Mouse (Mus musculus) lung, embryonic 15.5 days (tissue): Measurements from ENCODE around the gene Ankrd31. TPM values are rescaled to one million over a fixed set of nuclear protein-coding genes. Genes with fewer than 3 reads are reported as not detected.
"Not testable (repeated sequence)": the region's sequence is repeated elsewhere in the genome, so short reads cannot be mapped to it uniquely, and the experiment has no call there.

Source experiments
- ATAC-seq: fragments of 200-750 bp; cut with Nextera tagmentation; 2 replicates; pipeline ENCODE4 v1.8.0; 2017; ENCODE audit warnings: moderate number of reproducible peaks, borderline replicate concordance; ENCODE audit not compliant: low FRiP score, low TSS enrichment; ENCODE audit errors: extremely low read depth
- H3K27ac ChIP-seq: fragments of 300-500 bp; sonication (generic); 2 replicates; pipeline ENCODE4 v1.5.1; 2015; ENCODE audit warnings: moderate library complexity, mild to moderate bottlenecking, inconsistent platforms
- H3K27me3 ChIP-seq: fragments of 300-500 bp; sonication (generic); 2 replicates; pipeline ENCODE4 v1.6.1; 2015; ENCODE audit warnings: inconsistent platforms
- H3K36me3 ChIP-seq: fragments of 300-500 bp; sonication (generic); 2 replicates; pipeline ENCODE4 v1.6.1; 2015; ENCODE audit warnings: inconsistent platforms
- H3K4me1 ChIP-seq: fragments of 300-500 bp; sonication (generic); 2 replicates; pipeline ENCODE4 v1.6.1; 2015; ENCODE audit warnings: inconsistent platforms
- H3K4me2 ChIP-seq: fragments of 300-500 bp; sonication (generic); 2 replicates; pipeline ENCODE4 v1.6.1; 2015; ENCODE audit warnings: inconsistent platforms, mild to moderate bottlenecking, moderate library complexity
- H3K4me3 ChIP-seq: fragments of 300-500 bp; sonication (generic); 2 replicates; pipeline ENCODE4 v1.5.1; 2015; ENCODE audit warnings: mild to moderate bottlenecking, inconsistent platforms
- H3K9ac ChIP-seq: fragments of 300-500 bp; sonication (generic); 2 replicates; pipeline ENCODE4 v1.6.1; 2015; ENCODE audit warnings: inconsistent platforms
- H3K9me3 ChIP-seq: fragments of 300-500 bp; sonication (generic); 2 replicates; pipeline ENCODE4 v1.6.1; 2016; ENCODE audit warnings: inconsistent platforms
- WGBS: fragments of 180-500 bp; shearing (Covaris S2); methylation state at CpG from one replicate; pipeline ENCODE4 v1.1.7; 2015; 5-methylcytosine and 5-hydroxymethylcytosine counted together
- polyA plus RNA-seq: library from polyadenylated mRNA; unstranded; fragments of >200 nt; fragmentation: Nextera tagmentation; extraction: Ambion mirVana; gene quantifications from 2 replicates; pipeline ENCODE4 v1.2.1, GENCODE M21; 2015

Gene Ankrd31
- polyA plus RNA-seq, 1 experiment from 2014 or later = not detected

DNA sequence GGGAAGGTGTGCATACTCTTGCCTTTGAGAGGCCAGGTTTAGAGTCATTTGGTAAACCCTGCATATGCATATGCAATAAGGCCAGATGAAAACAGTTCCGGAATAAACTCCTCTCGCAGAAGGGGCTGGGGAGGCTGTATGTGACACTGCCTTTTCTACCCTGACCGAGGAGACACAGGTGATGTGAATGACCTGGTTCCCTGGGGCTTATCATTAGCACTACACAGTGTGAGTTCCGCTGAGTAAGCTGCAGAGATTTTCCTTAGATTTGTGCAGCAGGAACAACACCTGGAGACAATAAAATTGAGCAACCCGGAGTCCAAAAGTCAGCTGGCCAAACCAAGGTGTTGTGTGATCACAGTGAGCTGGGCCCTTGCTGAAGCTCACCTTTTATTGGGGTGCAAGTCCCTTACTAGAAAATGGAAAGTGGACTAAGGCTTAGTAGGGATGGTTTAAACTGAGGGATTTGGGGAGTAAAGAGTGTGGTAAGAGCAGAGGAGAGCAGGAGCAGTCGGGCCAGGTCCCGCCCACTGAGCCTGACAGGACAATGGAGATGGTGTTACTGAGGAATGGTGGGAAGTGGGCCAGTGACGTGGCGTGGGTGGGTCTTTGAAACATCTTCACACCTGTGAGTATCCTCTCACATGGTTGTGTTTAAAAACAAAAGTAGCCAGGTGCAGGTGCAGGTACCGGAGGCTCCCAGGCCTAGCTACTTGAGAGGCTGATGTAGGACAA lies 178.1 kb downstream of the Ankrd31 start:
- peaks cover 7% of the 10 kb centered on the region; the same call in 1 of the 2 replicates for H3K4me1 ChIP-seq
- ATAC-seq = no peak
- H3K4me2 ChIP-seq = peak overlapping the region; percentile 97; the same call in 1 of the 2 replicates
- no peak overlapping the region for H3K27ac ChIP-seq
- H3K9ac ChIP-seq = no peak overlapping the region
- no peaks in the 10 kb centered on the region for H3K9me3 ChIP-seq
- no peak overlapping the region for H3K4me3 ChIP-seq
- no peaks in the 10 kb centered on the region for H3K36me3 ChIP-seq
- WGBS = 44% methylated on average over 10 of the region's 10 CpGs
- peaks cover 24% of the 10 kb centered on the region for H3K27me3 ChIP-seq

- 94% methylated on average over 1 of the region's 1 CpGs for WGBS
- no peak overlapping the region for H3K4me2 ChIP-seq
- ATAC-seq = no peak
- H3K36me3 ChIP-seq = no peaks in the 10 kb centered on the region
- no peaks in the 10 kb centered on the region for H3K9me3 ChIP-seq
- H3K4me1 ChIP-seq = peaks cover 7% of the 10 kb centered on the region; the same call in 1 of the 2 replicates
- H3K9ac ChIP-seq = no peak overlapping the region
- no peak overlapping the region for H3K4me3 ChIP-seq
- H3K27me3 ChIP-seq = peaks cover 24% of the 10 kb centered on the region
- no peak overlapping the region for H3K27ac ChIP-seq
Observed at GRCm38 (mm10) chr13:96927781-96928180, 179.7 kb downstream of the Ankrd31 start.

DNA sequence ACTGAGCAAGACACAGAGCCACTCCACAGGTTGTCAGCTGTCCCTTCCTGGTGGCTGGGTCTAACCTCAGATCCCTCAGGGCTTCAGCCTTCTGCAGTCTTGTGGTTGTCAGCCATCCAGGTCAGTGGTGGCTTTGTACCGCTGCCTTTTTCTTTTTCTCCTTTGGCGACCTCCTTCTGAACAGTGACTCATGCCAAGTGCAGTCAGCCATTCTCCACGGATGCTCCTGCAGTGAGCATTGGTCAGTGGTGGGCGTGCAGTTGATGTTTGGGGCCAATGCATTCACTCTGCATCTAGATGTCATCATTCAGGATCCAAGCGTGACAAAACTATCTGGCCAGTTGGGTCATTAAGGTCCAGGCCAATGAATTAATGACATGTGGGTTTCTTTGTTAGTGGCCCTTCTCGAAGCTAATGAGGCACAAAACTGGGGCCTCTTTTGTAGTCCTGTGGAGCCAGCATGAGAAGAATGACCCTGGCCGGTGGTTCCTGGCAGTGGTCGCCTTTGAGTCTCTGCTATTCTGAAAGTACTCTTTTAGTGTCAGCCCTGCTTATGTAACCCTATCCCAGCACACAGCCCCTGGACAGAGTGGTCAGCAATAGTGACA lies 180.5 kb downstream of the Ankrd31 start:
- Histone ChIP-seq H3K27ac (no peak overlapping the region), H3K9ac (no peak overlapping the region), H3K36me3 (no peaks in the 10 kb centered on the region), H3K4me1 (peaks cover 7% of the 10 kb centered on the region; the same call in 1 of the 2 replicates), H3K4me2 (no peak overlapping the region), H3K27me3 (peaks cover 24% of the 10 kb centered on the region), H3K4me3 (no peak overlapping the region), H3K9me3 (no peaks in the 10 kb centered on the region)
- 71% methylated on average over 8 of the region's 8 CpGs for WGBS
- no peak for ATAC-seq

GRCm38 (mm10) chr13:96932745-96933144 lies 184.7 kb downstream of the Ankrd31 start:
- no peak overlapping the region for H3K27ac ChIP-seq
- no peaks in the 10 kb centered on the region for H3K36me3 ChIP-seq
- H3K9me3 ChIP-seq = no peaks in the 10 kb centered on the region
- H3K4me2 ChIP-seq = no peak overlapping the region
- WGBS = 76% methylated on average over 5 of the region's 5 CpGs
- H3K4me1 ChIP-seq = no peaks in the 10 kb centered on the region
- no peaks in the 10 kb centered on the region for H3K27me3 ChIP-seq
- no peak overlapping the region for H3K4me3 ChIP-seq
- no peak overlapping the region for H3K9ac ChIP-seq
- no peak for ATAC-seq

DNA sequence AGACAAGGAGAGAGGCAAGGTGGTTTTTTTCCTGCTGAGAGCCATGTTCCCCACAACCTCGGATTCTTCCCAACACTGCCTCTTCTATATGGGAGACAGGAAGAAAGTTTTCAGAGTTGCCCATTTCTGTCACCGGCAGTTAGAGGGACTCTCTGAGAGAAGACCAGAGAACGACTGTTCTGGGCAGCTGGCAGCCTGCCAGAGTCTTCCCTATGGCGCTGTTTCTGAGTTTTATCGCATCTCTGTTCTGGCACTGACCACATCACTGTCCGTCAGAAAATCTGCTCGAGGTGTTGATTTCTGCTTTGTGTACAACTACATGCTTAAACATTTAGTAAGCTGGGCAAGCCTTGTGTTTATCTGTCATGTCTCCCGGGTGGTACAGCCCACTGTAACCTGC lies 185.3 kb downstream of the Ankrd31 start:
- Histone ChIP-seq H3K9ac (no peak overlapping the region), H3K4me3 (no peak overlapping the region), H3K4me2 (no peak overlapping the region), H3K27ac (no peak overlapping the region), H3K27me3 (no peaks in the 10 kb centered on the region), H3K36me3 (no peaks in the 10 kb centered on the region), H3K4me1 (no peaks in the 10 kb centered on the region), H3K9me3 (no peaks in the 10 kb centered on the region)
- no peak for ATAC-seq
- 32% methylated on average over 8 of the region's 8 CpGs for WGBS

DNA sequence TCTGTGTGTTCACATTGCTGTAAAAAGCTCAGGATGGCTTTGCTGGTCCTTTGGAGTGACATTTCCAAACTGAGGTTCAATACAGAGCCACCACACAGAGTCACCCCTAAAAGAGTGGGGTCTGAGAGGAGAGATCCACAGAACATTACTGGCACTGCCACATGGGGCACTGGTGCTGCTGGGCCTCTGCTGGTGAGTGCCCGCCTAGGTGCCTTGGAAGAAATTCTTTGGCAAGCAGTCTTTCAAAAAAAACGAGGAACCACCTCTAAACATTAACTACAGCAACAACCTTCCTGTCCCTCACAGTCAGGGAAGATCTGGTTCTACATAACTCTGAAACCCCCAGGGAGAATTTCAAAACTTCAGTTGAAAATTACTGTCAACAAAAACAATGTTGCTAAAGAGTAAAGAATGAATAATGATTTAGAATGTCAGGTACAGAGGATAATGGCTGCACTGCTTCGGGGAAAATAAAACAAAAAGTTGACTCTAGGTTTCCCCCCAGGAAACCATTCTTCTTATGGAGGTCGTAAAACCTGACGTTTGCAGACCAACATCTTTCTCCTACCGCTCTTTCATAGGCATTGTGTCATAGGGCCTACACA lies 188.2 kb downstream of the Ankrd31 start:
- Histone ChIP-seq H3K4me1 (no peaks in the 10 kb centered on the region), H3K27me3 (no peaks in the 10 kb centered on the region), H3K9me3 (no peaks in the 10 kb centered on the region), H3K4me2 (no peak overlapping the region), H3K36me3 (no peaks in the 10 kb centered on the region), H3K4me3 (no peak overlapping the region), H3K27ac (no peak overlapping the region), H3K9ac (no peak overlapping the region)
- no peak for ATAC-seq
- 58% methylated on average over 6 of the region's 6 CpGs for WGBS

DNA sequence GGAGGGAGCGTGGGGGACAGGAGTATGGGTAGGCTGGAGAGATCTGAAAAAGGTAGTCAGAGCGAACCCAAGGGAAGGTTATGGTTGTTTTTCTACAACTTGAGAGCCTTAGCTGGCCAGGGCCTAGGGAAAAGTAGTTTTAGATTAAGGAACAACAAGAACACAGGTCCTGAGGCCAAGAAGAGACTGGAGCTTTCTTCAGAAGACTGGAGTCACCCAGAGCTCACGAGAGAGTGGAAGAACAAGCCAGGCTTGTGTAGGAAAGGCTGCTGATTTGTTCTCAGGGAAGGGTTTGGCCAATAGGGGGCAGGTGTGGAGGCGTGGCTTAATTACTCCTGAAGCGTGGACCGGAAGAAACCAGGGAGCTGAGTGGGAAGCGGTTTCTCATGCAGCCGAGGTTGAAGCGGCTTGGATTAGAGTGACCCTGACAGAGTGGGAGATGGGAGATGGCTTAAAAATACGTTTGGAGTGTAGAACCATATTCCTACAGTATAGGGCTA lies 189.0 kb downstream of the Ankrd31 start:
- H3K27ac ChIP-seq = no peak overlapping the region
- H3K9ac ChIP-seq = no peak overlapping the region
- WGBS = 65% methylated on average over 10 of the region's 10 CpGs
- no peaks in the 10 kb centered on the region for H3K27me3 ChIP-seq
- no peaks in the 10 kb centered on the region for H3K36me3 ChIP-seq
- no peak overlapping the region for H3K4me3 ChIP-seq
- no peaks in the 10 kb centered on the region for H3K4me1 ChIP-seq
- no peak for ATAC-seq
- H3K9me3 ChIP-seq = no peaks in the 10 kb centered on the region
- H3K4me2 ChIP-seq = no peak overlapping the region

- Histone ChIP-seq H3K4me2 (no peak overlapping the region), H3K36me3 (no peaks in the 10 kb centered on the region), H3K27me3 (no peaks in the 10 kb centered on the region), H3K4me1 (peaks cover 8% of the 10 kb centered on the region), H3K4me3 (no peak overlapping the region), H3K9ac (no peak overlapping the region), H3K9me3 (no peaks in the 10 kb centered on the region), H3K27ac (no peak overlapping the region)
- ATAC-seq = no peak
- WGBS = 62% methylated on average over 10 of the region's 10 CpGs
Observed at GRCm38 (mm10) chr13:96939680-96940079, 191.6 kb downstream of the Ankrd31 start.

DNA sequence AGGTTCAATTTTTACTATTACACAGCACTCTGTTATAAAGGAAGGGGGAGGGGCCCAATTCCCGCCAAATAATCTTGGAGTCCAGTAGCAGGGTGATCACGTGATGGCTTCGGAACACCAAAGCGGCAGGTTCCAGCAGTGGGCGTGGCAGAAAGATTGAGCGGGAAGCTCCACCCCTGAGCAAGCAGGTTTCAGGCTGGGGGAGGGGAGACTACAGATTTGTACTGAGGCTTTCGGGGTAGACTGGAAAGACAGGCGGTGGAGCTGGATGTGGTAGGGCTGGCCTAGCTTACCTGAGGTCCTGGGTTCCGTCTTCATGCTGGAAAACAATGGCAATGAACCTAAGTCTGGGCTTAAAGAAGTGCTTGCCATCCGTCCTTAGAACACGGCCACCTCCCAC lies 193.4 kb downstream of the Ankrd31 start:
- not testable (repeated sequence) for H3K9ac ChIP-seq, H3K36me3 ChIP-seq, H3K4me2 ChIP-seq, ATAC-seq, H3K27ac ChIP-seq, H3K4me1 ChIP-seq, H3K27me3 ChIP-seq, H3K4me3 ChIP-seq, H3K9me3 ChIP-seq
- 84% methylated on average over 11 of the region's 11 CpGs for WGBS

DNA sequence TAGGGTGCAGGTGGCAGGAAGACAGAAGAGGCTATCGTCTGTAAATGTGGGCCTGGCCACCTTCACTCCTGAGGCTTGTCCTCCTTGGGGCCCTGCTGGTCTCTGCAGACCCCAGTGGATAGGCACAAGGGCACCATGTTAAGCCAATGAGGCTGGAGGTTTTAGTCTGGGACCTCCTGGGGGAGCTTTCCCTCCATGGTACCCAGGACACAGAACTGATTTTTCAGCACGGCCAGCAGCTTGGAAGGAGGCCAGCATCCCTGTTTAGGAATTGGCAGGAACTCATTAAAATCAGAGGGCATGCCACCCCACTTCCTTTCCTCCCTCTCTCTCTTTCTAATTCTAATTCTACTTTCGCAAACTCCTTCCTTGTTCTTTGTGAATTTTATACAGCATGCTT lies 195.5 kb downstream of the Ankrd31 start:
- Histone ChIP-seq H3K9ac (no peak overlapping the region), H3K4me3 (no peak overlapping the region), H3K9me3 (no peaks in the 10 kb centered on the region), H3K4me2 (no peak overlapping the region), H3K4me1 (peaks cover 8% of the 10 kb centered on the region), H3K27me3 (no peaks in the 10 kb centered on the region), H3K27ac (no peak overlapping the region), H3K36me3 (no peaks in the 10 kb centered on the region)
- ATAC-seq = no peak
- WGBS = 27% methylated on average over 3 of the region's 3 CpGs

DNA sequence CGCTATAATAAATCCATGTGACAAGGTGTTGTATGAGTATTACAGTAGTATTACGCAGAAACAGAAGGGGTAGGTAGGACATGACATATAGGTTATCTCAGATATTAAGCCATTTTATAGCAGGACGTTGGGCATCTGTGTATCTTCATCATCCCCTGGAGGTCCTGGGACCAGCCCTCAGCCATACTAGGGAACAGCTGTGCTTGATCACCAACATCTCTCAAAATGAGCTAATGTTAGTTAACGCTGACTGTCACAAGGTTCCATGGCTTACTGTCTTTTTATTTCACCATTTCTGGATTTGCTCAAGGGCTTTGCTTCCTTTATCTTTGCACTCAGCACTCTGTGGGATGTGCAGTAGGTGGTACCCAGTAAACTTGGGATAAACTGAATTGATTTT lies 197.7 kb downstream of the Ankrd31 start:
- H3K4me3 ChIP-seq = no peak overlapping the region
- H3K36me3 ChIP-seq = no peaks in the 10 kb centered on the region
- H3K9ac ChIP-seq = no peak overlapping the region
- H3K9me3 ChIP-seq = no peaks in the 10 kb centered on the region
- peaks cover 8% of the 10 kb centered on the region for H3K4me1 ChIP-seq
- ATAC-seq = no peak; the same call in 1 of the 2 replicates
- H3K27ac ChIP-seq = no peak overlapping the region
- 67% methylated on average over 4 of the region's 4 CpGs for WGBS
- H3K27me3 ChIP-seq = no peaks in the 10 kb centered on the region
- no peak overlapping the region for H3K4me2 ChIP-seq

DNA sequence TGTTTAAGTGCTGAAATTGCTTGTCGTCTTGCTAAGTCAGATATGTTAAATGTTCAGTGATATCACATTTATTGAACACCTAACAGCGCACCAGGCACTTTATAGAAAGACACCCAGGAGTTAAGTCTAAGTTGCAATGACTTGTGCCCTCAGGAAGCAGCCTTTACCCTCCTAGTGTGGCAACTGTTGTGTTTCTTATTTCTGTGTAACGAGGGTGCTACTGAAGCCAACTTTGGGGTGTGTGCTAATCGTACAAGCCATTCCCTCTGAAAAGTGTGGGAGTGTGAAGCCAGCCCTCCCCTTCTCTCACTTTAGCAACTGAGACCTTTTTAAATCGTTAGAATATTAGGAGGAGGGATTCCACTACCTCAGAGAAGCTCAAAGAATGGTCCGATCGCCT lies 199.7 kb downstream of the Ankrd31 start:
- H3K9ac ChIP-seq = no peak overlapping the region
- H3K36me3 ChIP-seq = no peaks in the 10 kb centered on the region
- 82% methylated on average over 7 of the region's 7 CpGs for WGBS
- no peak overlapping the region for H3K27ac ChIP-seq
- no peak for ATAC-seq
- H3K27me3 ChIP-seq = no peaks in the 10 kb centered on the region
- no peaks in the 10 kb centered on the region for H3K9me3 ChIP-seq
- peaks cover 8% of the 10 kb centered on the region for H3K4me1 ChIP-seq
- no peak overlapping the region for H3K4me3 ChIP-seq
- H3K4me2 ChIP-seq = no peak overlapping the region
